Mouse (Mus musculus) gastrocnemius, adult 2 months (tissue): ENCODE measurements at regions not wholly inside any gene's neighbourhood (a gene's known extent, or its start where the extent isn't known, plus 50 kb on each side); places are given as distances from the start of the nearest gene placed in this dataset.

Source experiments
- DNase-seq: peaks from one replicate; pipeline ENCODE4 v3.0.0; 2022
- H3K27ac ChIP-seq: fragments of 200-600 bp; 2 replicates; pipeline ENCODE4 v1.8.1; 2022; ENCODE audit warnings: mild to moderate bottlenecking
- H3K4me3 ChIP-seq: fragments of 200-600 bp; 2 replicates; pipeline ENCODE4 v1.8.1; 2022; ENCODE audit warnings: mild to moderate bottlenecking, moderate library complexity
- CTCF ChIP-seq: fragments of 200-600 bp; IDR thresholded peaks from 2 replicates; pipeline ENCODE4 v1.8.1; 2022; ENCODE audit warnings: antibody characterized with exemption, mild to moderate bottlenecking, moderate library complexity
- intact Hi-C: fragments of 180-260 bp; cut with DNase I; formaldehyde crosslinking; loops from one replicate; pipeline ENCODE4 v1.15.1; 2025

- peak overlapping the region; percentile 58 for H3K4me3 ChIP-seq
- intact Hi-C loops = loop anchor here (2.0 kb wide), 2 partner anchors 21 to 71 kb away; partner anchors contain the start of gene Mef2a
These were observed 71.0 kb upstream of the Mef2a start for GRCm38 (mm10) chr7:67443666-67444065.

GRCm38 (mm10) chr7:67443001-67443555 is 70.4 kb upstream of the Mef2a start:
- no peak for TF ChIP-seq CTCF
- H3K4me3 ChIP-seq = peak overlapping the region; percentile 58
- peak; percentile 64 for DNase-seq
- intact Hi-C loops = loop anchor here (2.0 kb wide), 1 partner anchor 20 kb away; no protein-coding TSS in a partner anchor
- peak overlapping the region; percentile 93 for H3K27ac ChIP-seq

More at GRCm38 (mm10) chr7:67443666-67444065, 71.0 kb upstream of the Mef2a start:
- TF ChIP-seq CTCF = no peak
- H3K27ac ChIP-seq = peak overlapping the region; percentile 93
- no peak for DNase-seq

- no peak for TF ChIP-seq CTCF
- Histone ChIP-seq H3K27ac (peak overlapping the region; percentile 93), H3K4me3 (peak overlapping the region; percentile 58)
- intact Hi-C loops = loop anchor here (2.0 kb wide), 1 partner anchor 19 kb away; no protein-coding TSS in a partner anchor
- DNase-seq = peak; percentile 48
These were observed 69.6 kb upstream of the Mef2a start for GRCm38 (mm10) chr7:67442284-67442683.

GRCm38 (mm10) chr7:67440806-67441205 is 68.1 kb upstream of the Mef2a start:
- no peak overlapping the region for H3K4me3 ChIP-seq
- no peak for DNase-seq
- intact Hi-C loops = no loop called here
- TF ChIP-seq CTCF = no peak
- no peak overlapping the region for H3K27ac ChIP-seq

- Histone ChIP-seq H3K4me3 (no peak overlapping the region), H3K27ac (no peak overlapping the region)
- intact Hi-C loops = no loop called here
- TF ChIP-seq CTCF = no peak
- no peak for DNase-seq
These were observed 64.8 kb upstream of the Mef2a start for GRCm38 (mm10) chr7:67437216-67438006.

- Histone ChIP-seq H3K27ac (0 out of 2 replicates have a peak overlapping the region, but pooled peaks have one; percentile 12), H3K4me3 (no peak overlapping the region)
- intact Hi-C loops = no loop called here
- TF ChIP-seq CTCF = no peak
- DNase-seq = peak; percentile 67
These were observed 63.1 kb upstream of the Mef2a start for GRCm38 (mm10) chr7:67435643-67436339.

- DNase-seq = no peak
- intact Hi-C loops = no loop called here
- no peak for TF ChIP-seq CTCF
These were observed 58.3 kb upstream of the Mef2a start for GRCm38 (mm10) chr7:67430987-67431386.

GRCm38 (mm10) chr7:67430041-67430440 is 57.4 kb upstream of the Mef2a start:
- Histone ChIP-seq H3K27ac (no peak overlapping the region), H3K4me3 (no peak overlapping the region)
- intact Hi-C loops = no loop called here
- DNase-seq = no peak
- TF ChIP-seq CTCF = no peak

More at GRCm38 (mm10) chr7:67430987-67431386, 58.3 kb upstream of the Mef2a start:
- Histone ChIP-seq H3K4me3 (no peak overlapping the region), H3K27ac (no peak overlapping the region)

GRCm38 (mm10) chr7:67429008-67429873 is 56.6 kb upstream of the Mef2a start:
- intact Hi-C loops = loop anchor here (5.0 kb wide), 1 partner anchor 187 kb away; no protein-coding TSS in a partner anchor
- TF ChIP-seq CTCF = no peak
- Histone ChIP-seq H3K4me3 (no peak overlapping the region), H3K27ac (no peak overlapping the region)
- no peak for DNase-seq

- no peak overlapping the region for H3K4me3 ChIP-seq
- no peak for TF ChIP-seq CTCF
- no peak for DNase-seq
These were observed 55.7 kb upstream of the Mef2a start for GRCm38 (mm10) chr7:67428388-67428787.

GRCm38 (mm10) chr7:67426076-67426475 is 53.4 kb upstream of the Mef2a start:
- DNase-seq = no peak
- intact Hi-C loops = loop anchor here (5.0 kb wide), 1 partner anchor 184 kb away; no protein-coding TSS in a partner anchor
- Histone ChIP-seq H3K27ac (no peak overlapping the region), H3K4me3 (no peak overlapping the region)
- no peak for TF ChIP-seq CTCF

More at GRCm38 (mm10) chr7:67428388-67428787, 55.7 kb upstream of the Mef2a start:
- H3K27ac ChIP-seq = no peak overlapping the region
- intact Hi-C loops = loop anchor here (5.0 kb wide), 1 partner anchor 186 kb away; no protein-coding TSS in a partner anchor

- Histone ChIP-seq H3K4me3 (no peak overlapping the region), H3K27ac (no peak overlapping the region)
- intact Hi-C loops = loop anchor here (5.0 kb wide), 1 partner anchor 183 kb away; no protein-coding TSS in a partner anchor
These were observed 52.9 kb upstream of the Mef2a start for GRCm38 (mm10) chr7:67425581-67425980.

More at GRCm38 (mm10) chr7:67425581-67425980, 52.9 kb upstream of the Mef2a start:
- DNase-seq = no peak
- no peak for TF ChIP-seq CTCF
